Mouse (Mus musculus): ENCODE measurements around the gene Grik5. TPM values are rescaled to one million over a fixed set of nuclear protein-coding genes. Genes with fewer than 3 reads are reported as not detected.

The Grik5 gene
- polyA plus RNA-seq, 1 experiment, result 191 TPM

- TF ChIP-seq POLR2A (IDR thresholded peaks at IDR 0.05; ENCODE audit: extremely low read depth, insufficient read depth, low read length), result no peak
- peak; percentile 83 for TF ChIP-seq CTCF (IDR thresholded peaks at IDR 0.05; ENCODE audit: extremely low read depth, insufficient read depth, low read length)
- Histone ChIP-seq H3K4me1 (ENCODE audit: control insufficient read depth, insufficient read depth, low read length) (no peaks in the 10 kb centered on the region), H3K4me3 (ENCODE audit: insufficient read depth, low read length) (no peak overlapping the region), H3K27ac (ENCODE audit: insufficient read depth, low read length) (no peak overlapping the region)
Measured at GRCm38 (mm10) chr7:25105411-25106160, 33.4 kb upstream of the Grik5 start.

GRCm38 (mm10) chr7:25099581-25099980 is 27.4 kb upstream of the Grik5 start:
- Histone ChIP-seq H3K4me3 (ENCODE audit: insufficient read depth, low read length) (no peak overlapping the region), H3K4me1 (ENCODE audit: control insufficient read depth, insufficient read depth, low read length) (no peaks in the 10 kb centered on the region), H3K27ac (ENCODE audit: insufficient read depth, low read length) (no peak overlapping the region)
- no peak for TF ChIP-seq POLR2A (IDR thresholded peaks at IDR 0.05; ENCODE audit: extremely low read depth, insufficient read depth, low read length)
- TF ChIP-seq CTCF (IDR thresholded peaks at IDR 0.05; ENCODE audit: extremely low read depth, insufficient read depth, low read length), result peak; percentile 23; the same call in 1 of the 2 replicates

GRCm38 (mm10) chr7:25098169-25098568 is 26.0 kb upstream of the Grik5 start:
- Histone ChIP-seq H3K4me1 (ENCODE audit: control insufficient read depth, insufficient read depth, low read length) (no peaks in the 10 kb centered on the region), H3K27ac (ENCODE audit: insufficient read depth, low read length) (no peak overlapping the region), H3K4me3 (ENCODE audit: insufficient read depth, low read length) (no peak overlapping the region)
- TF ChIP-seq POLR2A (IDR thresholded peaks at IDR 0.05; ENCODE audit: extremely low read depth, insufficient read depth, low read length), result no peak
- TF ChIP-seq CTCF (IDR thresholded peaks at IDR 0.05; ENCODE audit: extremely low read depth, insufficient read depth, low read length), result no peak

GRCm38 (mm10) chr7:25089875-25090274 is 17.7 kb upstream of the Grik5 start:
- no peaks in the 10 kb centered on the region for H3K4me1 ChIP-seq (ENCODE audit: control insufficient read depth, insufficient read depth, low read length)
- TF ChIP-seq POLR2A (IDR thresholded peaks at IDR 0.05; ENCODE audit: extremely low read depth, insufficient read depth, low read length), result no peak
- TF ChIP-seq CTCF (IDR thresholded peaks at IDR 0.05; ENCODE audit: extremely low read depth, insufficient read depth, low read length), result no peak
- no peak overlapping the region for H3K27ac ChIP-seq (ENCODE audit: insufficient read depth, low read length)
- no peak overlapping the region for H3K4me3 ChIP-seq (ENCODE audit: insufficient read depth, low read length)

GRCm38 (mm10) chr7:25088968-25089367 is 16.8 kb upstream of the Grik5 start:
- no peak overlapping the region for H3K27ac ChIP-seq (ENCODE audit: insufficient read depth, low read length)
- no peak for TF ChIP-seq POLR2A (IDR thresholded peaks at IDR 0.05; ENCODE audit: extremely low read depth, insufficient read depth, low read length)
- no peaks in the 10 kb centered on the region for H3K4me1 ChIP-seq (ENCODE audit: control insufficient read depth, insufficient read depth, low read length)
- H3K4me3 ChIP-seq (ENCODE audit: insufficient read depth, low read length), result no peak overlapping the region

- no peak overlapping the region for H3K4me3 ChIP-seq (ENCODE audit: insufficient read depth, low read length)
- H3K27ac ChIP-seq (ENCODE audit: insufficient read depth, low read length), result no peak overlapping the region
- TF ChIP-seq POLR2A (IDR thresholded peaks at IDR 0.05; ENCODE audit: extremely low read depth, insufficient read depth, low read length), result no peak
- no peak for TF ChIP-seq CTCF (IDR thresholded peaks at IDR 0.05; ENCODE audit: extremely low read depth, insufficient read depth, low read length)
- H3K4me1 ChIP-seq (ENCODE audit: control insufficient read depth, insufficient read depth, low read length), result no peaks in the 10 kb centered on the region
Measured at GRCm38 (mm10) chr7:25088531-25088930, 16.4 kb upstream of the Grik5 start.

- TF ChIP-seq POLR2A (IDR thresholded peaks at IDR 0.05; ENCODE audit: extremely low read depth, insufficient read depth, low read length) (no peak), CTCF (IDR thresholded peaks at IDR 0.05; ENCODE audit: extremely low read depth, insufficient read depth, low read length) (no peak)
- no peak overlapping the region for H3K27ac ChIP-seq (ENCODE audit: insufficient read depth, low read length)
- H3K4me3 ChIP-seq (ENCODE audit: insufficient read depth, low read length), result no peak overlapping the region
- no peaks in the 10 kb centered on the region for H3K4me1 ChIP-seq (ENCODE audit: control insufficient read depth, insufficient read depth, low read length)
Measured at GRCm38 (mm10) chr7:25087972-25088371, 15.8 kb upstream of the Grik5 start.

GRCm38 (mm10) chr7:25087256-25087912 is 15.2 kb upstream of the Grik5 start:
- Histone ChIP-seq H3K4me3 (ENCODE audit: insufficient read depth, low read length) (no peak overlapping the region), H3K27ac (ENCODE audit: insufficient read depth, low read length) (no peak overlapping the region), H3K4me1 (ENCODE audit: control insufficient read depth, insufficient read depth, low read length) (no peaks in the 10 kb centered on the region)
- no peak for TF ChIP-seq CTCF (IDR thresholded peaks at IDR 0.05; ENCODE audit: extremely low read depth, insufficient read depth, low read length)
- no peak for TF ChIP-seq POLR2A (IDR thresholded peaks at IDR 0.05; ENCODE audit: extremely low read depth, insufficient read depth, low read length)

GRCm38 (mm10) chr7:25086656-25087055 is 14.5 kb upstream of the Grik5 start:
- TF ChIP-seq POLR2A (IDR thresholded peaks at IDR 0.05; ENCODE audit: extremely low read depth, insufficient read depth, low read length), result no peak
- TF ChIP-seq CTCF (IDR thresholded peaks at IDR 0.05; ENCODE audit: extremely low read depth, insufficient read depth, low read length), result peak; percentile 30; the same call in 1 of the 2 replicates
- Histone ChIP-seq H3K4me3 (ENCODE audit: insufficient read depth, low read length) (no peak overlapping the region), H3K4me1 (ENCODE audit: control insufficient read depth, insufficient read depth, low read length) (no peaks in the 10 kb centered on the region), H3K27ac (ENCODE audit: insufficient read depth, low read length) (no peak overlapping the region)

GRCm38 (mm10) chr7:25084621-25085020 is 12.5 kb upstream of the Grik5 start:
- Histone ChIP-seq H3K4me1 (ENCODE audit: control insufficient read depth, insufficient read depth, low read length) (no peaks in the 10 kb centered on the region), H3K27ac (ENCODE audit: insufficient read depth, low read length) (no peak overlapping the region), H3K4me3 (ENCODE audit: insufficient read depth, low read length) (no peak overlapping the region)
- TF ChIP-seq CTCF (IDR thresholded peaks at IDR 0.05; ENCODE audit: extremely low read depth, insufficient read depth, low read length) (no peak), POLR2A (IDR thresholded peaks at IDR 0.05; ENCODE audit: extremely low read depth, insufficient read depth, low read length) (no peak)

Measured in cortical plate, adult 2 months (tissue).